Mouse (Mus musculus): Measurements from ENCODE around the gene Chit1. TPM values are rescaled to one million over a fixed set of nuclear protein-coding genes. Genes with fewer than 3 reads are reported as not detected.

The Chit1 gene
- polyA plus RNA-seq, 1 experiment from 2014 or later: not detected

GRCm38 (mm10) chr1:134195117-134195516, 84.1 kb downstream of the Chit1 start:
- WGBS: 26% methylated on average over 2 of the region's 2 CpGs
- H3K4me3 ChIP-seq (ENCODE audit: low read depth, low read length): no peak overlapping the region
- H3K9me3 ChIP-seq (ENCODE audit: control insufficient read depth, low read length): no peaks in the 10 kb centered on the region
- H3K36me3 ChIP-seq (ENCODE audit: control insufficient read depth, insufficient read depth, low read length): no peaks in the 10 kb centered on the region
- peaks cover 31% of the 10 kb centered on the region for H3K4me1 ChIP-seq (replicated peaks; ENCODE audit: control insufficient read depth, insufficient read depth, low read length)
- DNase-seq (ENCODE audit: low spot score) (no peak), ATAC-seq (replicated peaks; ENCODE audit: low FRiP score, low TSS enrichment, low read depth) (no peak)
- H3K27me3 ChIP-seq (replicated peaks; ENCODE audit: control insufficient read depth, insufficient read depth, low read length): no peaks in the 10 kb centered on the region
- H3K27ac ChIP-seq (ENCODE audit: low read depth): peak overlapping the region; percentile 74; the same call in 1 of the 2 replicates
- H3K9ac ChIP-seq (ENCODE audit: low read length): no peak overlapping the region
- no peak overlapping the region for H3K4me2 ChIP-seq (ENCODE audit: low read length)

DNA sequence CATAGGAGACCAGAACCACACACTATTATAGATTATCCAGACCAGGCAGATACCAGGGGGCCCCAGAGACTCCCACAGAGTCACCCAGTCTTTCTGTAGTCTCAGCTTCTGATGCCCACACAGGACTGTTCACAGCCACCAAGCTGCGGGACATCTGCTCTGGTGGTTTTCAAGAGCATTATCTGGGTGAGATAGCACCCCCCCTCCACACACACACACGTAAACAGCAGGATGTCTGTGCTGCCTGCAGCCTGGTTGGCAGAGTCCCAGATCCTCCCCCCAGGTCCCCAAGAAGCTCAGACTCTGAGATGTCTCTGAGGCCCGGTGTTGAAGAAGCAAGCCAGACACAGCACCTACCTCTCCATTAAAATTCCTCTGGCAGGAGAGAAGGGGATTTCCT, 84.5 kb downstream of the Chit1 start:
- ATAC-seq (replicated peaks; ENCODE audit: low FRiP score, low TSS enrichment, low read depth) (no peak), DNase-seq (ENCODE audit: low spot score) (no peak)
- WGBS: 21% methylated on average over 3 of the region's 3 CpGs
- Histone ChIP-seq H3K4me2 (ENCODE audit: low read length) (no peak overlapping the region), H3K27me3 (replicated peaks; ENCODE audit: control insufficient read depth, insufficient read depth, low read length) (no peaks in the 10 kb centered on the region), H3K4me3 (ENCODE audit: low read depth, low read length) (no peak overlapping the region), H3K9me3 (ENCODE audit: control insufficient read depth, low read length) (no peaks in the 10 kb centered on the region), H3K36me3 (ENCODE audit: control insufficient read depth, insufficient read depth, low read length) (no peaks in the 10 kb centered on the region), H3K9ac (ENCODE audit: low read length) (no peak overlapping the region), H3K27ac (ENCODE audit: low read depth) (peak overlapping the region; percentile 74), H3K4me1 (replicated peaks; ENCODE audit: control insufficient read depth, insufficient read depth, low read length) (peaks cover 31% of the 10 kb centered on the region)

DNA sequence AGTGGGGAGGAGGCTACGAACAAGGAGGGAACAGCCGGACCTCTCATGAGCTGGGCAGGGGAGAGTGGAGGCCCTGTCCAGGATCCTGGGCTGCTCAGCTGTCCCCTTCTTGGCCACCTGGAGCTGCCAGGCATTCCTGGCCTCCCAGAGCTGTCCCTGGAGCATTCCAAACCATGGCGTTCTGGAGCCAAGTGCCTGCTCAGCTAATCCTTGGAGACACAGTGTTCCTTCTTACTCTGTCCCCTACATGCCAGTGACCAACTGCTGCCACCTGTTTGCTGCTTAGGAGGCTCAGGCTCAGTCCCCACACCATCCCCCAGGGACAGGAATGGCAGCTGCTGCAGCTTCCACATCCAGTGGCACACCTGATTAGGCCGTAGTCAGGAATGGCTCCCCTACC, 84.9 kb downstream of the Chit1 start:
- no peak for DNase-seq (ENCODE audit: low spot score)
- H3K4me3 ChIP-seq (ENCODE audit: low read depth, low read length): no peak overlapping the region
- peaks cover 31% of the 10 kb centered on the region for H3K4me1 ChIP-seq (replicated peaks; ENCODE audit: control insufficient read depth, insufficient read depth, low read length)
- no peaks in the 10 kb centered on the region for H3K27me3 ChIP-seq (replicated peaks; ENCODE audit: control insufficient read depth, insufficient read depth, low read length)
- 33% methylated on average over 4 of the region's 4 CpGs for WGBS
- 0 out of 2 replicates have a peak, but pooled peaks have one; percentile 28 for ATAC-seq (replicated peaks; ENCODE audit: low FRiP score, low TSS enrichment, low read depth)
- no peaks in the 10 kb centered on the region for H3K36me3 ChIP-seq (ENCODE audit: control insufficient read depth, insufficient read depth, low read length)
- H3K9ac ChIP-seq (ENCODE audit: low read length): no peak overlapping the region
- no peak overlapping the region for H3K4me2 ChIP-seq (ENCODE audit: low read length)
- H3K9me3 ChIP-seq (ENCODE audit: control insufficient read depth, low read length): no peaks in the 10 kb centered on the region
- peak overlapping the region; percentile 74 for H3K27ac ChIP-seq (ENCODE audit: low read depth)

- H3K4me3 ChIP-seq (ENCODE audit: low read depth, low read length): no peak overlapping the region
- no peak overlapping the region for H3K9ac ChIP-seq (ENCODE audit: low read length)
- DNase-seq (ENCODE audit: low spot score) (no peak), ATAC-seq (replicated peaks; ENCODE audit: low FRiP score, low TSS enrichment, low read depth) (no peak)
- 69% methylated on average over 4 of the region's 4 CpGs for WGBS
- H3K4me1 ChIP-seq (replicated peaks; ENCODE audit: control insufficient read depth, insufficient read depth, low read length): peaks cover 31% of the 10 kb centered on the region
- H3K27me3 ChIP-seq (replicated peaks; ENCODE audit: control insufficient read depth, insufficient read depth, low read length): no peaks in the 10 kb centered on the region
- H3K9me3 ChIP-seq (ENCODE audit: control insufficient read depth, low read length): no peaks in the 10 kb centered on the region
- peak overlapping the region; percentile 74; the same call in 1 of the 2 replicates for H3K27ac ChIP-seq (ENCODE audit: low read depth)
- H3K4me2 ChIP-seq (ENCODE audit: low read length): no peak overlapping the region
- no peaks in the 10 kb centered on the region for H3K36me3 ChIP-seq (ENCODE audit: control insufficient read depth, insufficient read depth, low read length)
These were observed 85.3 kb downstream of the Chit1 start for GRCm38 (mm10) chr1:134196386-134196785.

DNA sequence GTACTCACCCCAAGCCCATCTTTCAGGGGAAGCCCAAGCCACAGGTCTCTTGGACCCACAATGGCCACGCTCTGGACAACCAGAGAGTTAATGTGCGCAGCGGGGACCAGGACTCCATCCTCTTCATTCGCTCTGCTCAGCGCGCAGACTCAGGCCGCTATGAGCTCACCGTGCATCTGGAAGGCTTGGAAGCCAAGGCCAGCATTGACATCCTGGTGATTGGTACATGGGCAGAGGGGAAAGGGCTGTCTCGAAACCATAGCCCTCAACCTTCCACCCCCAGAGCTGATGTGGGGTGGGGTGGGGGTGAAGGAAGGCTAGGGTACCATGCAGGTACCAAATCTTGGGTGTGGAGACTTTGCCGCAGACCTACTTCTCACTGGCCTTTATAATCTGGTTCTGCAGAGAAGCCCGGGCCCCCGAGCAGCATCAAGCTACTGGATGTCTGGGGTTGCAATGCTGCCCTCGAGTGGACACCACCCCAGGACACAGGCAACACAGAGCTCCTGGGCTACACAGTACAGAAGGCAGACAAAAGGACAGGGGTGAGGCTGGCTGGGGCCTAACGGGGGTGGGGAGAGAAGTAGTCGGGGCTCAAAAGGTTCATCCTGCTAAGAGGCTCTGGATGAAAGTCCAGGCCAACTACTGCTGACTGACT, 86.4 kb downstream of the Chit1 start:
- Histone ChIP-seq H3K27me3 (replicated peaks; ENCODE audit: control insufficient read depth, insufficient read depth, low read length) (no peaks in the 10 kb centered on the region), H3K36me3 (ENCODE audit: control insufficient read depth, insufficient read depth, low read length) (no peaks in the 10 kb centered on the region), H3K4me1 (replicated peaks; ENCODE audit: control insufficient read depth, insufficient read depth, low read length) (peaks cover 28% of the 10 kb centered on the region), H3K4me2 (ENCODE audit: low read length) (no peak overlapping the region), H3K4me3 (ENCODE audit: low read depth, low read length) (no peak overlapping the region), H3K9ac (ENCODE audit: low read length) (no peak overlapping the region), H3K9me3 (ENCODE audit: control insufficient read depth, low read length) (no peaks in the 10 kb centered on the region), H3K27ac (ENCODE audit: low read depth) (no peak overlapping the region)
- no peak for DNase-seq (ENCODE audit: low spot score)
- no peak for ATAC-seq (replicated peaks; ENCODE audit: low FRiP score, low TSS enrichment, low read depth)
- 82% methylated on average over 15 of the region's 15 CpGs for WGBS

- Histone ChIP-seq H3K27ac (ENCODE audit: low read depth) (no peak overlapping the region), H3K36me3 (ENCODE audit: control insufficient read depth, insufficient read depth, low read length) (no peaks in the 10 kb centered on the region), H3K27me3 (replicated peaks; ENCODE audit: control insufficient read depth, insufficient read depth, low read length) (no peaks in the 10 kb centered on the region), H3K4me1 (replicated peaks; ENCODE audit: control insufficient read depth, insufficient read depth, low read length) (peaks cover 25% of the 10 kb centered on the region), H3K9ac (ENCODE audit: low read length) (no peak overlapping the region), H3K9me3 (ENCODE audit: control insufficient read depth, low read length) (no peaks in the 10 kb centered on the region), H3K4me2 (ENCODE audit: low read length) (no peak overlapping the region), H3K4me3 (ENCODE audit: low read depth, low read length) (no peak overlapping the region)
- DNase-seq (ENCODE audit: low spot score) (no peak), ATAC-seq (replicated peaks; ENCODE audit: low FRiP score, low TSS enrichment, low read depth) (no peak)
- WGBS: 77% methylated on average over 12 of the region's 12 CpGs
These were observed 87.4 kb downstream of the Chit1 start for GRCm38 (mm10) chr1:134198197-134198995.

DNA sequence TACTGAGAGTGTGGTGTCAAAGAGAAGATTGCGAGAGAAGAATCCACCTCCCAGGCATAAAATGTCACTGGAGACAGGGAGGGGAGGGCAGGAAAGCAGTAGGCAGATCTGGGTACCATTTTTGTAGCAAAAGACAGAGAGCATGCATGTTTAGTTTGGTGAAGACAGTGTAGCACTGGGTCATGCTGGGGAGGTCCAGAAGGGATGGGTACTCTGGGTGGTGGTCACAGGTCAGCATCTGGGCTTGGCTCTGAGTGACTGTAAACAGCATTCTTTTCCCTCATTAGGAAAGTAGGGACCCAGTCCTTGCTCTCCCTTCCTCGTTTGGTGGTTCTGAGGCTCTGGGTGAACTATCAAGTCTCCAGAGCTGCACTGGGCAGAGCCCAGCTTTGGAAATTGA, 89.4 kb downstream of the Chit1 start:
- H3K27me3 ChIP-seq (replicated peaks; ENCODE audit: control insufficient read depth, insufficient read depth, low read length): no peaks in the 10 kb centered on the region
- no peak overlapping the region for H3K27ac ChIP-seq (ENCODE audit: low read depth)
- ATAC-seq (replicated peaks; ENCODE audit: low FRiP score, low TSS enrichment, low read depth): no peak
- no peaks in the 10 kb centered on the region for H3K9me3 ChIP-seq (ENCODE audit: control insufficient read depth, low read length)
- H3K4me1 ChIP-seq (replicated peaks; ENCODE audit: control insufficient read depth, insufficient read depth, low read length): peaks cover 13% of the 10 kb centered on the region
- H3K4me3 ChIP-seq (ENCODE audit: low read depth, low read length): no peak overlapping the region
- H3K4me2 ChIP-seq (ENCODE audit: low read length): no peak overlapping the region
- WGBS: 50% methylated on average over 2 of the region's 2 CpGs
- DNase-seq (ENCODE audit: low spot score): no peak
- H3K36me3 ChIP-seq (ENCODE audit: control insufficient read depth, insufficient read depth, low read length): no peaks in the 10 kb centered on the region
- no peak overlapping the region for H3K9ac ChIP-seq (ENCODE audit: low read length)

All from intestine, embryonic 14.5 days (tissue).